Mouse (Mus musculus): Measurements from ENCODE around the gene Vamp1. TPM values are rescaled to one million over a fixed set of nuclear protein-coding genes. Genes with fewer than 3 reads are reported as not detected.
A peak's percentile ranks its signal among the peaks of the same experiment; 100 is the strongest.
"Not testable (repeated sequence)": the region's sequence is repeated elsewhere in the genome, so short reads cannot be mapped to it uniquely, and the experiment has no call there.

Vamp1 gene
- total RNA-seq, 2 experiments from 2014 or later, result 10.7 to 11.3 TPM

- no peak for DNase-seq
- intact Hi-C loops (cut with DNase I; ENCODE audit: low total_unique reads), result no loop called here
Measured at GRCm38 (mm10) chr6:125236782-125237181, 21.4 kb downstream of the Vamp1 start, which contains the start of gene Cd27. TSS of gene Cd27 (minus strand) at chr6:125237010.

- no peak for DNase-seq
- intact Hi-C loops (cut with DNase I; ENCODE audit: low total_unique reads), result no loop called here
Measured at GRCm38 (mm10) chr6:125237421-125237820, 22.1 kb downstream of the Vamp1 start.

- no peak for DNase-seq
- intact Hi-C loops (cut with DNase I; ENCODE audit: low total_unique reads), result no loop called here
Measured at GRCm38 (mm10) chr6:125238396-125238795, 23.0 kb downstream of the Vamp1 start.

GRCm38 (mm10) chr6:125239547-125239946 lies 24.2 kb downstream of the Vamp1 start:
- intact Hi-C loops (cut with DNase I; ENCODE audit: low total_unique reads), result no loop called here
- no peak for DNase-seq

GRCm38 (mm10) chr6:125240617-125241016 lies 25.3 kb downstream of the Vamp1 start:
- intact Hi-C loops (cut with DNase I; ENCODE audit: low total_unique reads), result no loop called here
- DNase-seq, result no peak

- no peak for DNase-seq
- intact Hi-C loops (cut with DNase I; ENCODE audit: low total_unique reads), result no loop called here
Measured at GRCm38 (mm10) chr6:125241566-125241965, 26.2 kb downstream of the Vamp1 start.

- no peak for DNase-seq
Measured at GRCm38 (mm10) chr6:125244551-125244950, 29.2 kb downstream of the Vamp1 start.

GRCm38 (mm10) chr6:125252285-125252684 lies 36.9 kb downstream of the Vamp1 start:
- no peak for DNase-seq
- intact Hi-C loops (cut with DNase I; ENCODE audit: low total_unique reads), result no loop called here

More at GRCm38 (mm10) chr6:125244551-125244950, 29.2 kb downstream of the Vamp1 start:
- intact Hi-C loops (cut with DNase I; ENCODE audit: low total_unique reads), result no loop called here

- no peak for DNase-seq
- intact Hi-C loops (cut with DNase I; ENCODE audit: low total_unique reads), result no loop called here
Measured at GRCm38 (mm10) chr6:125252711-125253110, 37.4 kb downstream of the Vamp1 start.

GRCm38 (mm10) chr6:125253863-125254715 lies 38.7 kb downstream of the Vamp1 start:
- DNase-seq, result no peak

GRCm38 (mm10) chr6:125255516-125256044 lies 40.2 kb downstream of the Vamp1 start:
- intact Hi-C loops (cut with DNase I; ENCODE audit: low total_unique reads), result no loop called here
- DNase-seq, result no peak

More at GRCm38 (mm10) chr6:125253863-125254715, 38.7 kb downstream of the Vamp1 start:
- intact Hi-C loops (cut with DNase I; ENCODE audit: low total_unique reads), result no loop called here

- intact Hi-C loops (cut with DNase I; ENCODE audit: low total_unique reads), result no loop called here
- peak; percentile 51 for DNase-seq
Measured at GRCm38 (mm10) chr6:125256222-125256966, 41.0 kb downstream of the Vamp1 start.

- intact Hi-C loops (cut with DNase I; ENCODE audit: low total_unique reads), result no loop called here
- no peak for DNase-seq
Measured at GRCm38 (mm10) chr6:125260006-125260555, 44.7 kb downstream of the Vamp1 start.

- DNase-seq, result no peak
- intact Hi-C loops (cut with DNase I; ENCODE audit: low total_unique reads), result no loop called here
Measured at GRCm38 (mm10) chr6:125264219-125264618, 48.9 kb downstream of the Vamp1 start.

GRCm38 (mm10) chr6:125265239-125265638 lies 49.9 kb downstream of the Vamp1 start:
- DNase-seq, result no peak
- intact Hi-C loops (cut with DNase I; ENCODE audit: low total_unique reads), result loop anchor here (5.0 kb wide), 1 partner anchor 43 kb away; no protein-coding TSS in a partner anchor

GRCm38 (mm10) chr6:125266091-125266490 lies 50.7 kb downstream of the Vamp1 start:
- intact Hi-C loops (cut with DNase I; ENCODE audit: low total_unique reads), result loop anchor here (5.0 kb wide), 1 partner anchor 44 kb away; no protein-coding TSS in a partner anchor
- no peak for DNase-seq

GRCm38 (mm10) chr6:125266600-125266999 lies 51.2 kb downstream of the Vamp1 start:
- DNase-seq, result not testable (repeated sequence)
- intact Hi-C loops (cut with DNase I; ENCODE audit: low total_unique reads), result loop anchor here (5.0 kb wide), 1 partner anchor 44 kb away; no protein-coding TSS in a partner anchor

GRCm38 (mm10) chr6:125267469-125267868 lies 52.1 kb downstream of the Vamp1 start:
- intact Hi-C loops (cut with DNase I; ENCODE audit: low total_unique reads), result loop anchor here (5.0 kb wide), 1 partner anchor 45 kb away; no protein-coding TSS in a partner anchor
- no peak for DNase-seq

GRCm38 (mm10) chr6:125268799-125269198 lies 53.4 kb downstream of the Vamp1 start:
- intact Hi-C loops (cut with DNase I; ENCODE audit: low total_unique reads), result loop anchor here (5.0 kb wide), 1 partner anchor 46 kb away; no protein-coding TSS in a partner anchor

More at GRCm38 (mm10) chr6:125268799-125269198, 53.4 kb downstream of the Vamp1 start:
- no peak for DNase-seq

Measured in gastrocnemius, postnatal 14 days (tissue).